Mouse (Mus musculus) midbrain, embryonic 10.5 days (tissue): ENCODE measurements around the gene Tex261. TPM values are rescaled to one million over a fixed set of nuclear protein-coding genes. Genes with fewer than 3 reads are reported as not detected.

ENCODE experiments used
- polyA plus RNA-seq: library from polyadenylated mRNA; unstranded; fragments of >200 nt; fragmentation: Nextera tagmentation; extraction: Ambion mirVana; gene quantifications from 2 replicates; pipeline ENCODE4 v1.2.1, GENCODE M21; 2016

Tex261 gene
- polyA plus RNA-seq, 1 experiment from 2014 or later: 81.7 TPM

Other genes starting within 250 kb of the Tex261 start
- 0.49 and 1.9 TPM in 2 replicates for gene Actg2, start 239.5 kb downstream of the Tex261 start, polyA plus RNA-seq
- gene Stambp, start 203.1 kb downstream of the Tex261 start, polyA plus RNA-seq: 17.8 and 18.3 TPM in 2 replicates
- 0.15 TPM in 1 of 2 replicates, not detected in the other for gene Clec4f, start 119.6 kb downstream of the Tex261 start, polyA plus RNA-seq
- gene Cd207, start 98.0 kb downstream of the Tex261 start, polyA plus RNA-seq: not detected in 2 replicates
- gene Vax2, start 64.5 kb downstream of the Tex261 start, polyA plus RNA-seq: 0.60 and 1.9 TPM in 2 replicates
- gene Atp6v1b1, start 32.8 kb downstream of the Tex261 start, polyA plus RNA-seq: not detected in 2 replicates
- 0.24 TPM in 1 of 2 replicates, not detected in the other for gene Ankrd53, start 13.2 kb downstream of the Tex261 start, polyA plus RNA-seq
- gene Nagk, start 19.2 kb upstream of the Tex261 start, polyA plus RNA-seq: 26.1 and 35.2 TPM in 2 replicates
- gene Paip2b, start 55.9 kb upstream of the Tex261 start, polyA plus RNA-seq: 18.6 and 20.5 TPM in 2 replicates
- 67.2 and 72.9 TPM in 2 replicates for gene Zfp638, start 91.3 kb upstream of the Tex261 start, polyA plus RNA-seq
- 2.4 and 3.3 TPM in 2 replicates for gene Dysf, start 232.8 kb upstream of the Tex261 start, polyA plus RNA-seq